Mouse (Mus musculus) liver, postnatal 0 days (tissue): Measurements from ENCODE around the gene Plcb2.
A peak's percentile ranks its signal among the peaks of the same experiment; 100 is the strongest.

ENCODE experiments used
- CTCF ChIP-seq: sonication (generic); IDR thresholded peaks from 2 replicates; pipeline ENCODE4 v1.5.1; 2016; ENCODE audit warnings: antibody characterized with exemption, low read depth
- EP300 ChIP-seq: IDR thresholded peaks from 2 replicates; pipeline ENCODE4 v1.6.1; 2016; ENCODE audit warnings: antibody characterized with exemption, low read depth, mild to moderate bottlenecking

GRCm38 (mm10) chr2:118659077-118659476 is 69.2 kb downstream of the Plcb2 start:
- TF ChIP-seq CTCF (no peak), EP300 (peak; percentile 90)
